ENCODE assay signal across 10 mouse cellular contexts in genomic region chr9:41073196-41074009, GRCm38 (mm10).
A peak's percentile ranks its signal among the peaks of the same experiment; 100 is the strongest.
DNase-seq lines count a peak whose midpoint lies in the region; ATAC-seq lines count a peak whose summit lies in the region.
"Had no signal": no experiment of that assay in that cellular context is flagged by ENCODE, and none has a peak within 500 bp of the region (broad histone marks: within the 10 kb centered on the region; RNA-seq: fewer than 3 reads in every experiment).

No protein-coding gene starts in this region.

- no peak overlapping the region for H3K4me2 ChIP-seq in neural tube, embryonic 13.5 days
- H3K4me2 ChIP-seq in heart, embryonic 15.5 days, result peak overlapping the region; percentile 11; the same call in 1 of the 2 replicates
- no peak overlapping the region for H3K4me2 ChIP-seq in midbrain, embryonic 14.5 days (ENCODE audit: low read length)

- WGBS in neural tube, embryonic 13.5 days, result 86% methylated on average over 19 of the region's 19 CpGs
- 61% methylated on average over 19 of the region's 19 CpGs for WGBS in heart, embryonic 15.5 days
- WGBS in midbrain, embryonic 14.5 days, result 91% methylated on average over 19 of the region's 19 CpGs

- H3K9me3 ChIP-seq in neural tube, embryonic 13.5 days, result no peaks in the 10 kb centered on the region
- no peaks in the 10 kb centered on the region for H3K9me3 ChIP-seq in heart, embryonic 15.5 days (replicated peaks)
- no peaks in the 10 kb centered on the region for H3K9me3 ChIP-seq in midbrain, embryonic 14.5 days (ENCODE audit: control insufficient read depth, low read length)

- no peaks in the 10 kb centered on the region for H3K27me3 ChIP-seq in neural tube, embryonic 13.5 days
- H3K27me3 ChIP-seq in heart, embryonic 15.5 days, result no peaks in the 10 kb centered on the region
- no peaks in the 10 kb centered on the region for H3K27me3 ChIP-seq in midbrain, embryonic 14.5 days (ENCODE audit: control insufficient read depth, insufficient read depth, low read length)

- ATAC-seq in neural tube, embryonic 13.5 days (ENCODE audit: low read depth), result no peak
- peak; percentile 24; the same call in 1 of the 2 replicates for ATAC-seq in heart, embryonic 15.5 days (replicated peaks; ENCODE audit: insufficient number of reproducible peaks, insufficient read depth, low FRiP score, low read depth)
- ATAC-seq in monocyte, adult 5-6 weeks (replicated peaks; ENCODE audit: insufficient number of reproducible peaks, low FRiP score, low TSS enrichment, poor library complexity, severe bottlenecking), result peak; percentile 42
- no peak for ATAC-seq in midbrain, embryonic 14.5 days (ENCODE audit: low FRiP score, low TSS enrichment)
- ATAC-seq: forebrain, embryonic 16.5 days had no signal

- no peak overlapping the region for H3K4me3 ChIP-seq in neural tube, embryonic 13.5 days
- no peak overlapping the region for H3K4me3 ChIP-seq in heart, embryonic 15.5 days
- no peak overlapping the region for H3K4me3 ChIP-seq in midbrain, embryonic 14.5 days (replicated peaks; ENCODE audit: low read depth, low read length)

- no peak for DNase-seq in neural tube, embryonic 10.5 days (ENCODE audit: extremely low spot score, low spot score)
- no peak for DNase-seq in cerebellum, adult 9-11 months
- DNase-seq in embryo, embryonic 11 days, result no peak
- no peak for DNase-seq in midbrain, embryonic 14.5 days
- no peak for DNase-seq in layer of hippocampus, postnatal 25 days (ENCODE audit: extremely low spot score in 1 of 2, low spot score in 1 of 2)
- DNase-seq: adrenal gland, adult 8-10 months had no signal

- peaks cover 33% of the 10 kb centered on the region for H3K4me1 ChIP-seq in neural tube, embryonic 13.5 days (replicated peaks)
- H3K4me1 ChIP-seq in heart, embryonic 15.5 days (replicated peaks), result peaks cover 40% of the 10 kb centered on the region
- peaks cover 8% of the 10 kb centered on the region for H3K4me1 ChIP-seq in midbrain, embryonic 14.5 days (ENCODE audit: control insufficient read depth, insufficient read depth, low read length)

- no peaks in the 10 kb centered on the region for H3K36me3 ChIP-seq in neural tube, embryonic 13.5 days
- H3K36me3 ChIP-seq in heart, embryonic 15.5 days, result no peaks in the 10 kb centered on the region
- no peaks in the 10 kb centered on the region for H3K36me3 ChIP-seq in midbrain, embryonic 14.5 days (ENCODE audit: control insufficient read depth, insufficient read depth, low read length)

- no peak overlapping the region for H3K9ac ChIP-seq in neural tube, embryonic 13.5 days
- no peak overlapping the region for H3K9ac ChIP-seq in heart, embryonic 15.5 days
- no peak overlapping the region for H3K9ac ChIP-seq in midbrain, embryonic 14.5 days (replicated peaks; ENCODE audit: low read length)

- 0 out of 2 replicates have a peak overlapping the region, but pooled peaks have one; percentile 9 for H3K27ac ChIP-seq in neural tube, embryonic 13.5 days (replicated peaks)
- H3K27ac ChIP-seq in heart, embryonic 15.5 days, result peak overlapping the region; percentile 43; the same call in 1 of the 2 replicates
- H3K27ac ChIP-seq in midbrain, embryonic 14.5 days (replicated peaks; ENCODE audit: low read depth, low read length), result no peak overlapping the region

Comparison
In these comparisons a context has a peak if more than half of its experiments do, and no peak if none do; other contexts are left out.
1. ATAC-seq: peak in heart, embryonic 15.5 days (single experiment) and monocyte, adult 5-6 weeks (single experiment); none in neural tube, embryonic 13.5 days (single experiment) and midbrain, embryonic 14.5 days (single experiment).